8 mouse cellular contexts compared by ENCODE assay signal in genomic region chr9:98538713-98539360, GRCm38 (mm10). TPM values are rescaled to one million over a fixed set of nuclear protein-coding genes. Genes with fewer than 3 reads are reported as not detected.
DNase-seq lines count a peak whose midpoint lies in the region; ATAC-seq lines count a peak whose summit lies in the region.

No protein-coding gene starts in this region.

- DNase-seq in adipocyte (ENCODE audit: low spot score), result peak; percentile 70
- DNase-seq in gastrocnemius, postnatal 14 days, result peak; percentile 50
- peak; percentile 56 for DNase-seq in induced T-regulatory cell, adult 2 months (ENCODE audit: low read depth)
- DNase-seq in left cerebral cortex, adult 8-10 months (ENCODE audit: low spot score in 2 of 2), result peak; percentile 44 to 53
- peak; percentile 74 for DNase-seq in right cerebral cortex, postnatal 14 days

- peaks cover 2% of the 10 kb centered on the region; the same call in 1 of the 2 replicates for H3K9me3 ChIP-seq in megakaryocyte, embryonic 14.5 days

- peak overlapping the region; percentile 77 for H3K4me3 ChIP-seq in megakaryocyte, embryonic 14.5 days (replicated peaks)

- intact Hi-C loops in gastrocnemius, postnatal 14 days (cut with DNase I; ENCODE audit: low total_unique reads), result loop anchor here (5.0 kb wide), 1 partner anchor 117 kb away; the partner anchor contains the start of gene Rbp1

- peaks cover 3% of the 10 kb centered on the region for H3K36me3 ChIP-seq in megakaryocyte, embryonic 14.5 days (replicated peaks; ENCODE audit: low read length)

- peaks cover 18% of the 10 kb centered on the region for H3K4me1 ChIP-seq in megakaryocyte, embryonic 14.5 days

- H3K27me3 ChIP-seq in megakaryocyte, embryonic 14.5 days (replicated peaks), result peaks cover 3% of the 10 kb centered on the region

- ATAC-seq in common myeloid progenitor, adult 5-6 weeks (replicated peaks; ENCODE audit: low read depth, poor library complexity, severe bottlenecking), result peak; percentile 94
- ATAC-seq in inflammation-experienced regulatory T-cells, adult 6 months, result no peak

RNA-seq across cellular contexts. Expression of gene Copb2, which starts 24.7 kb away (rescaled TPM):
- total RNA-seq in common myeloid progenitor, adult 5-6 weeks (2017), result 174 and 183 TPM in 2 replicates
- total RNA-seq in gastrocnemius, postnatal 14 days (2021), result 10 to 100 TPM; 59.5 to 66.0 TPM
- 10 to 100 TPM; 88.5 to 94.0 (median 93.1) TPM for total RNA-seq in left cerebral cortex, adult 8-10 months (2022)
- 18.2 TPM in 1 of 2 replicates, not detected in the other for polyA plus RNA-seq in megakaryocyte, embryonic 14.5 days (2012; ENCODE audit: insufficient read depth, low replicate concordance)
- polyA plus RNA-seq in inflammation-experienced regulatory T-cells, adult 6 months (2017; shearing (Covaris generic)), result 10 to 100 TPM; 92.7 to 93.1 (median 93.1) TPM

RNA-seq across cellular contexts. Expression of gene Rbp2, which starts 52.9 kb away (rescaled TPM):
- not detected in 2 replicates for total RNA-seq in common myeloid progenitor, adult 5-6 weeks (2017)
- not detected for total RNA-seq in gastrocnemius, postnatal 14 days (2021)
- total RNA-seq in left cerebral cortex, adult 8-10 months (2022), result not detected
- 2.4 TPM in 1 of 2 replicates, not detected in the other for polyA plus RNA-seq in megakaryocyte, embryonic 14.5 days (2012; ENCODE audit: insufficient read depth, low replicate concordance)
- not detected for polyA plus RNA-seq in inflammation-experienced regulatory T-cells, adult 6 months (2017; shearing (Covaris generic))
